Mouse (Mus musculus) hindbrain, embryonic 11.5 days (tissue): ENCODE measurements at regions not wholly inside any gene's neighbourhood (a gene's known extent, or its start where the extent isn't known, plus 50 kb on each side); places are given as distances from the start of the nearest gene placed in this dataset.

Experiments
- ATAC-seq: fragments of 200-750 bp; cut with Nextera tagmentation; 2 replicates; pipeline ENCODE4 v1.8.0; 2017; ENCODE audit warnings: mild to moderate bottlenecking, moderate TSS enrichment, moderate library complexity; ENCODE audit not compliant: low FRiP score
- DNase-seq: peaks from one replicate; pipeline ENCODE4 v3.0.0-alpha.2; 2015; ENCODE audit warnings: low spot score
- H3K27ac ChIP-seq: fragments of 300-500 bp; sonication (generic); 2 replicates; pipeline ENCODE4 v1.5.1; 2014; ENCODE audit warnings: mild to moderate bottlenecking, low read depth, low read length
- H3K27me3 ChIP-seq: fragments of 300-500 bp; sonication (generic); 2 replicates; pipeline ENCODE4 v1.6.1; 2014; ENCODE audit warnings: mild to moderate bottlenecking, low read length, moderate library complexity, mixed read lengths; ENCODE audit not compliant: control insufficient read depth, insufficient read depth
- H3K36me3 ChIP-seq: fragments of 300-500 bp; sonication (generic); 2 replicates; pipeline ENCODE4 v1.6.1; 2014; ENCODE audit warnings: mild to moderate bottlenecking, low read length, moderate library complexity, mixed read lengths; ENCODE audit not compliant: control insufficient read depth, insufficient read depth
- H3K4me1 ChIP-seq: fragments of 300-500 bp; sonication (generic); replicated peaks from 2 replicates; pipeline ENCODE4 v1.6.1; 2014; ENCODE audit warnings: low read length, mixed read lengths; ENCODE audit not compliant: control insufficient read depth, insufficient read depth
- H3K4me2 ChIP-seq: fragments of 300-500 bp; sonication (generic); replicated peaks from 2 replicates; pipeline ENCODE4 v1.6.1; 2014; ENCODE audit warnings: mild to moderate bottlenecking, low read depth, low read length
- H3K4me3 ChIP-seq: fragments of 300-500 bp; sonication (generic); 2 replicates; pipeline ENCODE4 v1.5.1; 2014; ENCODE audit warnings: low read depth, low read length
- H3K9ac ChIP-seq: fragments of 300-500 bp; sonication (generic); 2 replicates; pipeline ENCODE4 v1.6.1; 2014; ENCODE audit warnings: low read depth, low read length
- H3K9me3 ChIP-seq: fragments of 300-500 bp; sonication (generic); 2 replicates; pipeline ENCODE4 v1.6.1; 2016; ENCODE audit warnings: low read length; ENCODE audit not compliant: control insufficient read depth
- WGBS: fragments of 180-500 bp; shearing (Covaris S2); extraction: QIAGEN DNeasy Blood & Tissue Kit; methylation state at CpG from one replicate; pipeline ENCODE4 v1.1.7; 2014; 5-methylcytosine and 5-hydroxymethylcytosine counted together

GRCm38 (mm10) chr3:22021360-22021935 is 55.0 kb upstream of the Tbl1xr1 start:
- Histone ChIP-seq H3K9ac (no peak overlapping the region), H3K27ac (no peak overlapping the region), H3K4me1 (no peaks in the 10 kb centered on the region), H3K27me3 (no peaks in the 10 kb centered on the region), H3K36me3 (no peaks in the 10 kb centered on the region), H3K9me3 (no peaks in the 10 kb centered on the region), H3K4me3 (no peak overlapping the region), H3K4me2 (no peak overlapping the region)
- DNase-seq (no peak), ATAC-seq (no peak)
- WGBS, result 88% methylated on average over 3 of the region's 3 CpGs

- Histone ChIP-seq H3K9ac (no peak overlapping the region), H3K4me3 (no peak overlapping the region), H3K4me1 (no peaks in the 10 kb centered on the region), H3K27ac (no peak overlapping the region), H3K36me3 (no peaks in the 10 kb centered on the region), H3K27me3 (no peaks in the 10 kb centered on the region), H3K9me3 (no peaks in the 10 kb centered on the region), H3K4me2 (no peak overlapping the region)
- WGBS, result 58% methylated on average over 2 of the region's 2 CpGs
- no peak for DNase-seq
- ATAC-seq, result no peak
Observed at GRCm38 (mm10) chr3:22022418-22022817, 54.0 kb upstream of the Tbl1xr1 start.

DNA sequence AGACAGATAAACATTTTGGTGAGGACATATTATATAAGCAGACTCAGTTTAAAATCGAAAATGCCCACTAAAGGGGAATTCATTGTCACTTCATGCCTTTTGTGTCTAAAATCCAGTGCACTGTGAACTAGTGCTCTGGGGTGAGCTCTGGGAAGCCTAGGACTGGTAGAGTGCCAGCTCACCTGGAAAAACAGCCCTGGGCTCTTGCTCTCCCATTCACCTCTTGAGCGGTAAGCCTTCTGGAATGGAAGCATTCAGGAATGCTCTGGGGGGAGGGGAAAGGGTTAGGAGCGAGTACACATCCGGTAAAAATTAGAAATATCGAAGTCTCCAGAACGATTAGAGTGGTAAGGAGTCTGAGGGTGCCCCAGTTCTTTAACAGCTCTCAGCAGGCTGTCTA is 53.4 kb upstream of the Tbl1xr1 start:
- Histone ChIP-seq H3K36me3 (no peaks in the 10 kb centered on the region), H3K9ac (no peak overlapping the region), H3K9me3 (no peaks in the 10 kb centered on the region), H3K4me3 (no peak overlapping the region), H3K4me1 (no peaks in the 10 kb centered on the region), H3K4me2 (no peak overlapping the region), H3K27ac (no peak overlapping the region), H3K27me3 (no peaks in the 10 kb centered on the region)
- WGBS, result 66% methylated on average over 6 of the region's 6 CpGs
- ATAC-seq (no peak), DNase-seq (no peak)

DNA sequence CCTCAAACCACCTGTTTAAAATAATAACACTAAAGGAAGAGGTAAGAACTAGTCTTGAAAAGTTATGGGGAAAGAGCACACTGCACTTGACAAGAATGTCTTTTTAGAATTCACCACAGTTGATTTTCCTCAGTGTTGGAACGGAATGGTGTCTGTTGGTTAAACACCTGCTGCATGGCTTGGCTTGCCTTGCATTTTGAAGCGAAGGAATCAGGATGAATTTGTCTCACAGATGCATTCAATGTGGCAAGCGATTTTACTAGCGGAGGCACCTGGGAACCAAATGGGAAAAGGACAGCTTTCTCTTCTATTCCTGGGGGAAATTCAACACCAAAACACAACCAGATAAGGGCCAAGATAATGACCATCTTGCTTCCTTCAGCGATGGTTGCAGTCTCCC is 52.9 kb upstream of the Tbl1xr1 start:
- DNase-seq (no peak), ATAC-seq (no peak)
- H3K9ac ChIP-seq, result no peak overlapping the region
- no peaks in the 10 kb centered on the region for H3K9me3 ChIP-seq
- no peaks in the 10 kb centered on the region for H3K27me3 ChIP-seq
- H3K27ac ChIP-seq, result no peak overlapping the region
- no peak overlapping the region for H3K4me3 ChIP-seq
- H3K4me1 ChIP-seq, result no peaks in the 10 kb centered on the region
- whole genome bisulfite sequencing, result 64% methylated on average over 5 of the region's 5 CpGs
- no peaks in the 10 kb centered on the region for H3K36me3 ChIP-seq
- no peak overlapping the region for H3K4me2 ChIP-seq

DNA sequence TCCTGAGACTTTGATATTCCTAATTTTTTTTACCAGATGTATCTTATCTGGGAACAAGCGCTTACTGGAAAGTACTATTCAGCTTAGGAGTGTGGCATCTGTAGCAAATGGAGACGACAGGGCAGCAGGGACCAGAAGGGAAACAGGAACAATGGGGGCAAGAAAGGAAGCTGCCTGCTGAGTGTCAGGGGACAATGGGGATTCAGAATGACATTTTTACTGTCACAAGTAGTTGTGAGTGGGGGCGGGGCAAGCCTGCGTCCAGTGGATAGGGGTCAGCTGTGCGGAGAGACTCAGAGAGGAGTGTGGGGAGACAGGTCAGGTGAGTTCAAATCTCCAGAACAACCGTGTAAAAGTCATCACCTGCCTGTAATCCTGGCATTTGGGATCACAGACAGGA is 52.3 kb upstream of the Tbl1xr1 start:
- H3K27ac ChIP-seq, result no peak overlapping the region
- no peaks in the 10 kb centered on the region for H3K4me1 ChIP-seq
- H3K27me3 ChIP-seq, result no peaks in the 10 kb centered on the region
- no peak overlapping the region for H3K4me3 ChIP-seq
- no peak overlapping the region for H3K4me2 ChIP-seq
- H3K9me3 ChIP-seq, result no peaks in the 10 kb centered on the region
- no peaks in the 10 kb centered on the region for H3K36me3 ChIP-seq
- ATAC-seq (peak; percentile 51), DNase-seq (peak; percentile 44)
- WGBS, result 12% methylated on average over 6 of the region's 6 CpGs
- H3K9ac ChIP-seq, result no peak overlapping the region

- Histone ChIP-seq H3K36me3 (no peaks in the 10 kb centered on the region), H3K27ac (no peak overlapping the region), H3K4me2 (no peak overlapping the region), H3K27me3 (no peaks in the 10 kb centered on the region), H3K4me3 (no peak overlapping the region), H3K9me3 (no peaks in the 10 kb centered on the region), H3K4me1 (no peaks in the 10 kb centered on the region), H3K9ac (no peak overlapping the region)
- ATAC-seq (no peak), DNase-seq (peak; percentile 17)
- 20% methylated on average over 6 of the region's 6 CpGs for WGBS
Observed at GRCm38 (mm10) chr3:22025119-22025518, 51.3 kb upstream of the Tbl1xr1 start.

DNA sequence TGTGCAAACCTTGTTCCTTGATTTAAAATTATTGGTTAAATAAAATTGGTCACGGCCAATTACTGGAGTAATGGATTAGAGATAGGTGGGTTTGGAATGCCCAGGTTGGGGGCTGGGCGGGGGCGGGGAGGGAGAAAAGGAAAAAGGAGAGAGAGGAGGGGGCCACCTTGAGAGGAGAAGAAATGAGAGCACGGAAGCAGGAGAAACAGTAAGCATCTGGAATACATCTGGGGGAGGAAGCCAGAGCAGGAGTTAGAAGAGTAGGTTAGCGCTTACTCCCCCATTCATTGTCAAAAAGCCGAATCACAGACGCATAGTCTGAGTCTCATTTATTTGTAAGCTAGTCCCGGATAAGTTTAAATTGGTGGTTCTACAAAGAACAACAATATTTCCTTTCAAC is 50.8 kb upstream of the Tbl1xr1 start:
- Histone ChIP-seq H3K4me3 (no peak overlapping the region), H3K27me3 (no peaks in the 10 kb centered on the region), H3K27ac (no peak overlapping the region), H3K36me3 (no peaks in the 10 kb centered on the region), H3K4me1 (no peaks in the 10 kb centered on the region), H3K9ac (no peak overlapping the region), H3K4me2 (no peak overlapping the region), H3K9me3 (no peaks in the 10 kb centered on the region)
- 67% methylated on average over 7 of the region's 8 CpGs for WGBS
- DNase-seq, result no peak
- no peak for ATAC-seq
